Mouse (Mus musculus): ENCODE measurements around the gene Olfr98. TPM values are rescaled to one million over a fixed set of nuclear protein-coding genes. Genes with fewer than 3 reads are reported as not detected.
"Not testable (repeated sequence)": the region's sequence is repeated elsewhere in the genome, so short reads cannot be mapped to it uniquely, and the experiment has no call there.

Gene Olfr98
- not detected for total RNA-seq (2021)

DNA sequence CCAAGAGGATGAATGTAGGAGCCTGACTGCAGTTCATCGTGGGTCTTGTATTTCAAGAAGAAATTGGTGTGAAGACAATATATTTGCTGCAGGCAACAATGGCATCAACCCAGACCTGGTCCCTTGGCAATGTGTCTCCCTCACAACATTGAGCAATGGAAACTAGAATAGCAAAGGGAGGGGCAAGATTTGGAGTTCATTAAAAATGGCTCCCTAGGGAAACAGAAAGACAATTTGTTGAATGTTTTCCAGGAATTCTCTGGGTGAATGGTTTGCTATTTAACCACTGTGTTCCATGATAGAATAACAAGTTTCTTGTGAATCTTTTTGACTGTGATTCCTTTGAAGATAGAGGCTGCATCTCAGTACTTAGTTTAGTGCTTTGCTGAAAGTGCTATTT is at the start of gene Olfr98:
TSS of gene Olfr98 (minus strand) at position 124 of the 400 bp plus-strand sequence.
- intact Hi-C loops (cut with DNase I), result no loop called here
- no peak for DNase-seq

DNA sequence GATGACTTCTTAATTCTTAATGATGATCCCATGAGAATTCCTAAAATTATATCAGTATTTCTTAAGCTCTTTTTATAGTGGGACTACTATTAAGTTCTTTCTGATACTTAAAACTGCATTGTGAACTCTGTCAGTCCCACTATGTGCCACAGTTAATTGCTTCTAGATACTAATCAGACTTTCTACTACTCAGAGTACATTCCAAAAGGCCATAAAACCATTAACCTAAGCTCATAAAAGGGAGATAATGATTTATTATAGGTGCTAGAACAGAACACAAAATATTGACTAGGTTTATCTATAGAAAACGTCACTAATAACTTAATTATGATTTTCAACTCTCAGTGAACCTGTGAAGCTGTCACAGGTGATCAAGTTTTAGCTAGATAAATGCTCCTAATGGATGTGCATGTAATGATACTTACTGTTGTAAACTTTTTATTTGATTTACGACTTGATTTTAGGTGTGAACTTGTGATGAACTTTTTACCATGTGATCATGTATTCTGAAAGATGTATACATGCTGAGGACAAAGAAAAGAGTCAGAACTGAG is 46.7 kb upstream of the Olfr98 start:
- DNase-seq, result no peak
- intact Hi-C loops (cut with DNase I), result no loop called here

GRCm38 (mm10) chr17:37308483-37308882 is 44.9 kb upstream of the Olfr98 start:
- no peak for DNase-seq
- intact Hi-C loops (cut with DNase I), result no loop called here

DNA sequence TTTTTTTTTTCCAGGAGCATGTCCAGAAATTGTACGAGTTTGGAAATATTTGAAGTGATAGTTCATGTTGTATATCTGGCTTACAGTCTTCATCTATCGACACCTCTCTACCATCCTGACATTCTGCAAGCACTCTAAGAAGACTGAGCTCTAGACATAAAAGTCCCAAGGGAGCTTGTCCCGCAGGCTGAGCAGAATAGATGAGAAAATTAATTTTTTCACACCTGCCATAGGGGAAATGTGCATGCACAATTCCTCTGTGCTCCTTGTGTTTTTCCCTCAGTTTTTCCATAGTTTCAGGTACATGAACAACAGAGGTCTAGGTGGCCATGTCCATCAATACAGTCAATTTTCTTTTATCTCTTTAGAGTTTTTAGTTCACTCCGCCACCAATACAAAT is 40.7 kb upstream of the Olfr98 start, which contains the start of gene Olfr101:
TSS of gene Olfr101 (minus strand) at position 101 of the 400 bp plus-strand sequence.
- DNase-seq, result no peak
- intact Hi-C loops (cut with DNase I), result no loop called here

DNA sequence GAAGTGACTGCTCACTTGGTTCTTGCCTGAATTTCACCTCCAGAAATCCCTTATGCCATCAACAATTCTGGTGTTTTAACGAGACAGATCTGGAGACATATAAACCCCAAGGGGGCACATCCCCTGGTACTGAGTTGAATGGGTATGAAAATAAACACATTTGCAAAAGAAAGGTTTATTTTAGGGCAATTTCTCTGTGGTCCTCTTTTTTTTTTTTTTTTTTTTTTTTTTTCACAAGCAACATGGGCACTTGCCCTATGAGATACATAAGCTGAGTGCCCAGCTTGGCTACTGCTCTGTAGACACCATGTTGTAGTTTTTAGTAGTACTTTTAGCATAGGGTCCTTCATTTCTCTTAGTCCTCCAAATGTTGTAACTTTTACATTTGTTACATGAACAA is 19.8 kb upstream of the Olfr98 start, which contains the start of gene Olfr99:
TSS of gene Olfr99 (minus strand) at position 101 of the 400 bp plus-strand sequence.
- intact Hi-C loops (cut with DNase I), result no loop called here
- DNase-seq, result no peak

DNA sequence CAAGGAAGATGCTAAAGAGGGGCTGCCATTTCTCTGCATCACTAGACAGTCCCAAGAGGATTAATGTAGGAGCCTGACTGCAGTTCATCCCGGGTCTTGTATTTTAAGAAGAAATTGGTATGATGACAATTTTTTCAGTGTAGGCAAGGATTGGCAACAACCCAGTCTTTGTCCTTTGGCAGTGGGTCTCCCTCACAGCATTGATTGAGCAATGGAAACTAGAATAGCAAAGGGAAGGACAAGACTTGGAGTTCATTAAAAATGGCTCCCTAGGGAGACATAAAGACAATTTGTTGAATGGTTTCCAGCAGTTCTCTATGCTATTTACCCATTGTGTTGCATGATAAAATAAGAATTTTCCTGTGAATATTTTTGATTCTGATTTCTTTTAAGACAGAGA is 16.8 kb upstream of the Olfr98 start:
- DNase-seq, result no peak
- intact Hi-C loops (cut with DNase I), result no loop called here

GRCm38 (mm10) chr17:37276573-37276972 is 13.0 kb upstream of the Olfr98 start:
- intact Hi-C loops (cut with DNase I), result no loop called here
- no peak for DNase-seq

GRCm38 (mm10) chr17:37275626-37276248 is 12.2 kb upstream of the Olfr98 start:
- intact Hi-C loops (cut with DNase I), result no loop called here
- no peak for DNase-seq

- no peak for DNase-seq
These were observed 7.1 kb upstream of the Olfr98 start for GRCm38 (mm10) chr17:37270702-37271092.

GRCm38 (mm10) chr17:37270058-37270701 is 6.6 kb upstream of the Olfr98 start, which contains the start of gene H2-M3:
TSS of gene H2-M3 (plus strand) at chr17:37270220.
- intact Hi-C loops (cut with DNase I), result no loop called here
- peak; percentile 77 for DNase-seq

More at GRCm38 (mm10) chr17:37270702-37271092, 7.1 kb upstream of the Olfr98 start:
- intact Hi-C loops (cut with DNase I), result no loop called here

GRCm38 (mm10) chr17:37250544-37250943 is 13.0 kb downstream of the Olfr98 start:
- intact Hi-C loops (cut with DNase I), result no loop called here
- DNase-seq, result peak; percentile 3

DNA sequence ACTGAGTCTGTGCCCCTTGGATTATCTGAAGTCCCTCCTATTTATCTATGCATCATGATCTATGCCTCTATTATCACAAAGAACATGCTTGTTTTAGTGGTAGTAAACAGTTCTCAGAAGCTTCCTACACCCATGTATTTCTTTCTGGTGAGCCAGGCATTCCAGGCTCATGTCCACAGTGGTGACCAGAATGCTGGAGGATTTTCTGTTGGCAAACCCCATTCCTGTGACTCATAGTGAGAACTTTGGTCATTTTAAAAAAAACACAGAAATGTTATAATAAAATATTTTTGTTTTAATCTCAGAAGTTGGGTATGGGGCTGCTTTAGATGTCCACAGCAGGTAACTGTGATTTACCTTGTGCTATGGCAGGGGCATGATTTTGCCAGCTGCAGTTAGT is 14.1 kb downstream of the Olfr98 start:
- DNase-seq, result no peak
- intact Hi-C loops (cut with DNase I), result no loop called here

GRCm38 (mm10) chr17:37246715-37247114 is 16.8 kb downstream of the Olfr98 start:
- DNase-seq, result peak; percentile 10
- intact Hi-C loops (cut with DNase I), result no loop called here

GRCm38 (mm10) chr17:37242198-37242597 is 21.4 kb downstream of the Olfr98 start:
- DNase-seq, result no peak
- intact Hi-C loops (cut with DNase I), result no loop called here

GRCm38 (mm10) chr17:37237230-37237629 is 26.3 kb downstream of the Olfr98 start, which contains the start of gene Olfr97:
TSS of gene Olfr97 (minus strand) at chr17:37237330.
- DNase-seq; intact Hi-C loops (cut with DNase I): not testable (repeated sequence)

- DNase-seq, result no peak
These were observed 41.7 kb downstream of the Olfr98 start for GRCm38 (mm10) chr17:37221879-37222278.

DNA sequence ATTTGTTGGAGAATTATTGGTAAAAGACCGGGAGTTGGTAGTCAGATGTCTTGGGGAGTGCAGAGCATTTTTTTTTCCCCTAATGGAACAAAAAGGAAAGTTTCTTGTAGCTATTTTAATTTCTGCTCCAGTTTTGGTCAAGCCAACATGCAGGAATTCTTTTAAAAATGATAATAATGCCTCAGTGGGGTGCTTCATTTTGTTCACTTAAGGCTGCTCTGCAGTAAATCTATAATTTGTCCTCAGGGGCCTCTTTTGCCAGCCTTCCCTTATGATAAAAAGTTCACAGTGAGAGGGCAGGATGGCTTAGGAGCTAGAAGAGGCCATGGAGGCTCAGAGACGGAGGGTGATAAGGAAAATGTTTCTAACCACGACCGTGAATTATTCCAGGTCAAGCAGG is 43.7 kb downstream of the Olfr98 start, which contains the start of gene Olfr96:
TSS of gene Olfr96 (plus strand) at position 301 of the 400 bp plus-strand sequence.
- no peak for DNase-seq
- intact Hi-C loops (cut with DNase I), result no loop called here

More at GRCm38 (mm10) chr17:37221879-37222278, 41.7 kb downstream of the Olfr98 start:
- intact Hi-C loops (cut with DNase I), result no loop called here

- intact Hi-C loops (cut with DNase I), result no loop called here
- no peak for DNase-seq
These were observed 45.1 kb downstream of the Olfr98 start for GRCm38 (mm10) chr17:37218486-37218885.

- intact Hi-C loops (cut with DNase I), result no loop called here
These were observed 50.5 kb downstream of the Olfr98 start, which contains the start of gene Olfr95 for GRCm38 (mm10) chr17:37213018-37213417. TSS of gene Olfr95 (minus strand) at chr17:37213118.

More at GRCm38 (mm10) chr17:37213018-37213417, 50.5 kb downstream of the Olfr98 start, which contains the start of gene Olfr95:
- DNase-seq, result no peak
